Mouse (Mus musculus): ENCODE results near the gene Wdr83.

Wdr83 gene

GRCm38 (mm10) chr8:85062603-85063002 is 18.5 kb downstream of the Wdr83 start:
- TF ChIP-seq GATA4 (IDR thresholded peaks at IDR 0.05; ENCODE audit: insufficient replicate concordance, low read length), result peak; percentile 84

GRCm38 (mm10) chr8:85059879-85060616 is 21.1 kb downstream of the Wdr83 start, which contains the start of gene Fbxw9:
Gene Fbxw9, plus strand, starts transcription at chr8:85060055.
- no peak for TF ChIP-seq GATA4 (IDR thresholded peaks at IDR 0.05; ENCODE audit: insufficient replicate concordance, low read length)

- TF ChIP-seq GATA4 (IDR thresholded peaks at IDR 0.05; ENCODE audit: insufficient replicate concordance, low read length), result no peak
Observed at GRCm38 (mm10) chr8:85057367-85057766, 23.7 kb downstream of the Wdr83 start.

DNA sequence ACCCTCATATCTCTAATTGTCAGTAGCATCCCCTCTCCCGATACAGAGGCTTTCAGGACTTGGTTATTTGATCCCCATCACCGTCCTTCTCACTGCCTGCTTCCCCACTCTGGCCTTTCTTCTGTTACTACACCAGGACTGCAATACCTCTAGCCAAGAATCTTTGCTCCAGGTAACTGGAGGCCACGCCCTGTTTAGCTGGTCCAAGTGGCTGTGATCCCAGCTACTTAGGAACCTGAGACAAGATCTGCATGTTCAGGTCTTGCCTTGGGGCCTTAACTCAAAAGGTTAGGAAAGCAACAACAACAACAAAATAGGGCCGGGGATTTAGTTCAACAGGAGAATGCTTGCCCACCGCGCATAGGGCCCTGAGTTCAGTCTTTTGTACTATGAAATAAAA is 37.5 kb downstream of the Wdr83 start:
- no peak for TF ChIP-seq GATA4 (IDR thresholded peaks at IDR 0.05; ENCODE audit: insufficient replicate concordance, low read length)

GRCm38 (mm10) chr8:85037681-85038531 is 43.2 kb downstream of the Wdr83 start:
- no peak for TF ChIP-seq GATA4 (IDR thresholded peaks at IDR 0.05; ENCODE audit: insufficient replicate concordance, low read length)

GRCm38 (mm10) chr8:85037366-85037680 is 43.8 kb downstream of the Wdr83 start:
- TF ChIP-seq GATA4 (IDR thresholded peaks at IDR 0.05; ENCODE audit: insufficient replicate concordance, low read length), result no peak

GRCm38 (mm10) chr8:85036718-85037365 is 44.3 kb downstream of the Wdr83 start, which contains the start of gene Tnpo2:
Gene Tnpo2, plus strand, starts transcription at chr8:85036915.
- TF ChIP-seq GATA4 (IDR thresholded peaks at IDR 0.05; ENCODE audit: insufficient replicate concordance, low read length), result no peak

- TF ChIP-seq GATA4 (IDR thresholded peaks at IDR 0.05; ENCODE audit: insufficient replicate concordance, low read length), result no peak
Observed at GRCm38 (mm10) chr8:85036381-85036717, 44.8 kb downstream of the Wdr83 start.

DNA sequence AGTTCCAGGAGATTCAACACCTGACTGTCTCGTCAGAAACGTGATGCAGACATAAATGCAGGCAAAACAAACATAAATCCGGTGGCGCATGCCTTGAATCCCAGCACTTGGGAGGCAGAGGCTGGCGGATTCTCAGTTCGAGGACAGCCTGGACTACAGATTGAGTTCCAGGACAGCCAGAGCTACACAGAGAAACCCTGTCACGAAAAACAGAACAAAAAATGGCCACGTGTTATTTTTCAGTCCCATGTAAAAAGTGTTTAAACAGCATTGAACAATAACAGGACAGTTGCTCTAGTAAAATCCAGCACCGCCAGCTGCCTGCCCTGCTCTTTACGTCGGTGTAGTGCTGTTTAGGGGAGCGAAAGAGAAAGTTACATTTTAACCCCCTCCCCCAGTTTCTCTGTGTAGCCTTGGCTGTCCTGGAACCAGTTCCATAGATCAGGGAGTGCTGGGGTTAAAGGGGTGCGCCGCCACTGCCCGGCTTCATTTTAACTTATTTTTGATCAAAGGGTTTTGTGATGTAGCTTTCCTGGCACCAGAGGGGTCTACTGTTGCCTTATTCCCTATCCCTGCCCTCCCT is 45.3 kb downstream of the Wdr83 start:
- no peak for TF ChIP-seq GATA4 (IDR thresholded peaks at IDR 0.05; ENCODE audit: insufficient replicate concordance, low read length)

- no peak for TF ChIP-seq GATA4 (IDR thresholded peaks at IDR 0.05; ENCODE audit: insufficient replicate concordance, low read length)
Observed at GRCm38 (mm10) chr8:85035165-85035727, 45.9 kb downstream of the Wdr83 start.

DNA sequence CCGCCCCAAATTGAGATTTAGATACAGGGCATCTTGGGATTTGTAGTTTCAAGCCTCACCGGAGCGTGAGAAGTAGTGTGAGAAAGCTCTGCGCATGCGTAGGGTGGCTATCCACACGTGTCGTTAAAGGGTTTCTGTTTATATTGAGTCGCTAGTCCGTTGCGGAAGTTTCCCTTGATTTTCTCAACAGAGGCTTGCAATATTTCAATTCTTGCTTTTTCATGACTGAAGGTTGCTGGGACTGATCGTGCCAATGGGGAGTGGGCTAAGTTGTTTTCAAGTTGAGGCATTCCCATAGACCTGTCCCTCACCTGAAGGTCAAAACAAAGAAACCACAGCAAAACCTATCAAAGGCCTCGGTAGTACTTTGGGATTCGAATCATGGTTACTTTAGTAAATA is 46.3 kb downstream of the Wdr83 start:
- TF ChIP-seq GATA4 (IDR thresholded peaks at IDR 0.05; ENCODE audit: insufficient replicate concordance, low read length), result no peak

DNA sequence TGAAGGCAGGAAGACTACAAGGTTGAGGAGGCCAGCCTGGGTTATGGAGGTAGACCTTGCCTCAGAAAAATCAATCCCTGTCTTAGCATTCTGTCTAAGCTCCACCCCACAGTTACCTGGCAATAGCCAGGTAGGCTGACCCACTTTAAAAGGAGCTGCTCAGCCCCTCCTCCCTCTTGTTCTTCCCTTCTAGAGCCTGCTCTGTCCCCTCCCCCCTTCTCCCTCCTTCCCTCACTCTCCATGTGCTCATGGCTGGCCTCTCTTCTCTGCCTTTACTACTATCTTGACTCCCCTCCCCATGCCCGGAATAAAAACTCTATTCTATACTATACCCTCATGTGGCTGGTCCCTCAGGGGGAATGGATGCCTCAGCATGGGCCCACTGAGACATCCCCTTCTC is 47.2 kb downstream of the Wdr83 start:
- no peak for TF ChIP-seq GATA4 (IDR thresholded peaks at IDR 0.05; ENCODE audit: insufficient replicate concordance, low read length)

- no peak for TF ChIP-seq GATA4 (IDR thresholded peaks at IDR 0.05; ENCODE audit: insufficient replicate concordance, low read length)
Observed at GRCm38 (mm10) chr8:85032622-85033311, 48.3 kb downstream of the Wdr83 start.

DNA sequence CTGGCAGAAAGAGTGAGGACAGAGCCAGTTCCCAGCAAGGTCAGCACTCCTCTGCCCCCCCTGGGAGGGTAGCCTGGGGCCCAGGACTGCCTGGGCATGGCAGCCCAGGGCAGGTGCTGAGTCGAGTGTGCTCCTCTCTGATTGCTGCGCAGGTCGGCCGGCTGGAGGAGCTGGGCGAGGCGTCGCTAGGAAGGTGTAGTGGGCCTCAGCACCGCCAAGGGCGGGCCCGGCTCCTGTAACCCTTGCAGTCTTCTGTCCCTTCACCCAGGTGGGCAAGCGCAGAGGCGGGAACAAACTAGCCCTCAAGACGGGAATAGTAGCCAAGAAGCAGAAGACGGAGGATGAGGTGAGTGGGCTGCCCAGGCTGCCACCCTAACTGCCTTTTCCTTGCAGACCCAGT is 51.8 kb downstream of the Wdr83 start:
- no peak for TF ChIP-seq GATA4 (IDR thresholded peaks at IDR 0.05; ENCODE audit: insufficient replicate concordance, low read length)

GRCm38 (mm10) chr8:85027922-85028321 is 53.2 kb downstream of the Wdr83 start:
- TF ChIP-seq GATA4 (IDR thresholded peaks at IDR 0.05; ENCODE audit: insufficient replicate concordance, low read length), result no peak
